ENCODE assay signal across 8 mouse cellular contexts in genomic region chr5:118089102-118089501, GRCm38 (mm10).
DNase-seq lines count a peak whose midpoint lies in the region; ATAC-seq and TF ChIP-seq lines count a peak whose summit lies in the region.

No protein-coding gene starts in this region.

- H3K9ac ChIP-seq in embryonic facial prominence, embryonic 12.5 days: no peak overlapping the region; the same call in 1 of the 2 replicates
- H3K9ac ChIP-seq in heart, postnatal 0 days (replicated peaks; ENCODE audit: low read depth, low read length): no peak overlapping the region; the same call in 1 of the 2 replicates

- WGBS in embryonic facial prominence, embryonic 12.5 days: 52% methylated on average over 7 of the region's 7 CpGs
- 34% methylated on average over 7 of the region's 7 CpGs for WGBS in heart, postnatal 0 days

- H3K27ac ChIP-seq in embryonic facial prominence, embryonic 12.5 days: 0 out of 2 replicates have a peak overlapping the region, but pooled peaks have one; percentile 41
- H3K27ac ChIP-seq in heart, postnatal 0 days (ENCODE audit: low read depth): peak overlapping the region; percentile 65; the same call in 1 of the 2 replicates

- no peak overlapping the region for H3K4me3 ChIP-seq in embryonic facial prominence, embryonic 12.5 days
- H3K4me3 ChIP-seq in heart, postnatal 0 days (ENCODE audit: low read depth, low read length): no peak overlapping the region

- peaks cover 35% of the 10 kb centered on the region for H3K4me1 ChIP-seq in embryonic facial prominence, embryonic 12.5 days
- peaks cover 25% of the 10 kb centered on the region for H3K4me1 ChIP-seq in heart, postnatal 0 days (ENCODE audit: control insufficient read depth, insufficient read depth)

- ATAC-seq in embryonic facial prominence, embryonic 12.5 days (ENCODE audit: insufficient number of reproducible peaks, insufficient read depth, low FRiP score, low TSS enrichment): no peak
- ATAC-seq in heart, postnatal 0 days (ENCODE audit: insufficient read depth, low read depth): peak; percentile 89

- H3K9me3 ChIP-seq in embryonic facial prominence, embryonic 12.5 days: no peaks in the 10 kb centered on the region
- no peaks in the 10 kb centered on the region for H3K9me3 ChIP-seq in heart, postnatal 0 days (replicated peaks; ENCODE audit: control insufficient read depth, low read length)

- H3K27me3 ChIP-seq in embryonic facial prominence, embryonic 12.5 days: no peaks in the 10 kb centered on the region
- no peaks in the 10 kb centered on the region for H3K27me3 ChIP-seq in heart, postnatal 0 days (ENCODE audit: control insufficient read depth, insufficient read depth, low read length)

- intact Hi-C loops in gastrocnemius, postnatal 14 days (cut with DNase I; ENCODE audit: low total_unique reads): no loop called here
- intact Hi-C loops in gastrocnemius, postnatal 36 days (cut with DNase I): no loop called here

- DNase-seq in gastrocnemius, postnatal 14 days: peak; percentile 20
- no peak for DNase-seq in gastrocnemius, postnatal 36 days
- peak; percentile 37 for DNase-seq in R1 (ENCODE audit: low read depth, low spot score)
- DNase-seq in heart, postnatal 0 days (ENCODE audit: low spot score): peak; percentile 77
- DNase-seq in lung, postnatal 36 days: peak; percentile 11
- no peak for DNase-seq in frontal cortex, postnatal 10 days (ENCODE audit: low spot score in 2 of 2)
- DNase-seq in urinary bladder, postnatal 10 days (ENCODE audit: low spot score): no peak

- peaks cover 39% of the 10 kb centered on the region for H3K36me3 ChIP-seq in embryonic facial prominence, embryonic 12.5 days
- peaks cover 43% of the 10 kb centered on the region for H3K36me3 ChIP-seq in heart, postnatal 0 days (replicated peaks; ENCODE audit: control insufficient read depth, insufficient read depth, low read length)

- TF ChIP-seq CTCF in heart, postnatal 0 days (IDR thresholded peaks at IDR 0.05; ENCODE audit: low read depth): peak; percentile 9; the same call in 1 of the 2 replicates

- H3K4me2 ChIP-seq in embryonic facial prominence, embryonic 12.5 days (replicated peaks): no peak overlapping the region
- peak overlapping the region; percentile 28 for H3K4me2 ChIP-seq in heart, postnatal 0 days (ENCODE audit: low read depth, low read length)

- no peak for TF ChIP-seq EP300 in heart, postnatal 0 days (IDR thresholded peaks at IDR 0.05; ENCODE audit: low read depth)

Comparison
In these comparisons a context has a peak if more than half of its experiments do, and no peak if none do; other contexts are left out.
1. DNase-seq: peak in gastrocnemius, postnatal 14 days (single experiment), R1 (single experiment), heart, postnatal 0 days (single experiment) and lung, postnatal 36 days (single experiment); none in gastrocnemius, postnatal 36 days (0 of 2), frontal cortex, postnatal 10 days (0 of 2) and urinary bladder, postnatal 10 days (single experiment).